Mouse (Mus musculus): ENCODE data around the gene Large1.

DNA sequence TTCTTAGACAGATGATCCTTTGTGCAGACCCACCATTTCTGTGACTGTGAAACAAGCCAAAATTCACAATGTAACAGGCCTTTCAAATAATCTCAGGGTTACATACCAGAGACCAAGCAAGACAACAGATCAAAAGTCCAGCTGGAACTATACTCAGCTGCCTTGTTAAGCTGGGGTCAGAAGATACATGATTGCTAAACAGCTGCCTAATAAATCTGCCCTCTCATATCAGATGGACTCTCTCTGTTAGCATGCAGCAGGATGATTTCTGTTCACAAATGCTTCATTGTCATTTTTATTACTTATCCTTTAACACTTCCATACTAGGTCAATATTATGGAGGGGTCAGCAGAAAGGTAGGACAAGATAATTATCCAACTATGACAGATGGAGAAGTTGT is 80.2 kb downstream of the Large1 start:
- TF ChIP-seq CTCF (conservative IDR thresholded peaks at IDR 0.05; ENCODE audit: insufficient read depth, insufficient read length, low read depth, low read length) (no peak), POLR2A (IDR thresholded peaks at IDR 0.05; ENCODE audit: low read depth, low read length) (no peak)

Data from kidney, adult 2 months (tissue).